Mouse (Mus musculus) forebrain, embryonic 16.5 days (tissue): ENCODE data around the gene Gm44790. TPM values are rescaled to one million over a fixed set of nuclear protein-coding genes. Genes with fewer than 3 reads are reported as not detected.

Source experiments
- ATAC-seq: fragments of 200-750 bp; cut with Nextera tagmentation; 2 replicates; pipeline ENCODE4 v1.8.0; 2017; ENCODE audit warnings: mild to moderate bottlenecking, moderate library complexity
- H3K27ac ChIP-seq: fragments of 300-500 bp; sonication (generic); 2 replicates; pipeline ENCODE4 v1.5.1; 2014; ENCODE audit warnings: low read length, control low read depth
- H3K27me3 ChIP-seq: fragments of 300-500 bp; sonication (generic); replicated peaks from 2 replicates; pipeline ENCODE4 v1.6.1; 2014; ENCODE audit warnings: low read length; ENCODE audit not compliant: control insufficient read depth, insufficient read depth
- H3K36me3 ChIP-seq: fragments of 300-500 bp; sonication (generic); 2 replicates; pipeline ENCODE4 v1.6.1; 2014; ENCODE audit not compliant: control insufficient read depth, insufficient read depth
- H3K4me1 ChIP-seq: fragments of 300-500 bp; sonication (generic); replicated peaks from 2 replicates; pipeline ENCODE4 v1.6.1; 2014; ENCODE audit warnings: low read length; ENCODE audit not compliant: control insufficient read depth, insufficient read depth
- H3K4me2 ChIP-seq: fragments of 300-500 bp; sonication (generic); 2 replicates; pipeline ENCODE4 v1.6.1; 2014; ENCODE audit warnings: mild to moderate bottlenecking, low read length, control low read depth
- H3K4me3 ChIP-seq: fragments of 300-500 bp; sonication (generic); replicated peaks from 2 replicates; pipeline ENCODE4 v1.5.1; 2014; ENCODE audit warnings: mild to moderate bottlenecking, low read length, control low read depth
- H3K9ac ChIP-seq: fragments of 300-500 bp; sonication (generic); replicated peaks from 2 replicates; pipeline ENCODE4 v1.6.1; 2014; ENCODE audit warnings: low read depth, low read length, control low read depth
- H3K9me3 ChIP-seq: fragments of 300-500 bp; sonication (generic); 2 replicates; pipeline ENCODE4 v1.6.1; 2016; ENCODE audit warnings: low read length; ENCODE audit not compliant: control insufficient read depth
- WGBS: fragments of 180-500 bp; shearing (Covaris S2); extraction: QIAGEN DNeasy Blood & Tissue Kit; methylation state at CpG from one replicate; pipeline ENCODE4 v1.1.7; 2014; 5-methylcytosine and 5-hydroxymethylcytosine counted together
- polyA plus RNA-seq: library from polyadenylated mRNA; unstranded; fragments of >200 nt; fragmentation: Nextera tagmentation; extraction: Ambion mirVana; gene quantifications from 2 replicates; pipeline ENCODE4 v1.2.1, GENCODE M21; 2015

The Gm44790 gene
- polyA plus RNA-seq, 1 experiment from 2014 or later, result not detected

- Histone ChIP-seq H3K4me3 (no peak overlapping the region), H3K27me3 (no peaks in the 10 kb centered on the region), H3K36me3 (no peaks in the 10 kb centered on the region), H3K4me2 (no peak overlapping the region), H3K9ac (no peak overlapping the region), H3K4me1 (no peaks in the 10 kb centered on the region), H3K9me3 (no peaks in the 10 kb centered on the region), H3K27ac (no peak overlapping the region)
- ATAC-seq, result no peak
- WGBS, result 73% methylated on average over 13 of the region's 13 CpGs
Measured at GRCm38 (mm10) chr6:86493469-86494263, 67.2 kb downstream of the Gm44790 start.

DNA sequence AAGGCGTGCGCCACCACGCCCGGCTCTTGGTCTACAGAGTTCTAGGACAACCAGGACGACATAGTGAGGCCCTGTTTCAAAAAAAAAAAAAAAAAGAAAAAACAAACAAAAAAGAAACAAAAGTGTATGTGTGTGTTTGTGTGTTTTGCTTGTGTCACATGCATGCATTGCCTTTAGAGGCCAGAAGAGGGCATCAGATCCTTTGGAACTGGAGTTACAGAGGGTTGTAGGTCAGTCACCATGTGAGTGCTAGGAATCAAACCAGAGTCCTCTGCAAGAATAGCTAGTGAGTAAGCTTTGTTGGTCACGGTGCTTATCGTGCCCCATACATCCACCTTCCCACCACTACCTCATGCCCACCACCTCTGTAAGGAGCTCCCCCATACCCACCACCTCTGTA, 68.3 kb downstream of the Gm44790 start:
- no peak for ATAC-seq
- Histone ChIP-seq H3K9me3 (no peaks in the 10 kb centered on the region), H3K4me2 (no peak overlapping the region), H3K36me3 (no peaks in the 10 kb centered on the region), H3K4me1 (no peaks in the 10 kb centered on the region), H3K9ac (no peak overlapping the region), H3K4me3 (no peak overlapping the region), H3K27ac (no peak overlapping the region), H3K27me3 (no peaks in the 10 kb centered on the region)
- WGBS, result 95% methylated on average over 7 of the region's 7 CpGs

Other genes starting within 250 kb of the Gm44790 start
- 14.6 and 19.7 TPM in 2 replicates for gene Tgfa, start 231.4 kb upstream of the Gm44790 start, polyA plus RNA-seq
- 128 TPM in 2 replicates for gene Fam136a, start 61.0 kb upstream of the Gm44790 start, polyA plus RNA-seq
- 420 and 457 TPM in 2 replicates for gene Snrpg, start 55.4 kb upstream of the Gm44790 start, polyA plus RNA-seq
- 104 and 119 TPM in 2 replicates for gene Pcyox1, start 29.5 kb upstream of the Gm44790 start, polyA plus RNA-seq
- gene Tia1, start 22.4 kb upstream of the Gm44790 start, polyA plus RNA-seq, result 370 and 414 TPM in 2 replicates
- 34.2 and 36.0 TPM in 2 replicates for gene C87436, start 11.7 kb downstream of the Gm44790 start, polyA plus RNA-seq
- 256 and 326 TPM in 2 replicates for gene Pcbp1, start 99.7 kb downstream of the Gm44790 start, polyA plus RNA-seq
- 0.92 and 1.6 TPM in 2 replicates for gene Asprv1, start 201.5 kb downstream of the Gm44790 start, polyA plus RNA-seq
- 21.6 and 23.2 TPM in 2 replicates for gene Mxd1, start 242.5 kb downstream of the Gm44790 start, polyA plus RNA-seq